Mouse (Mus musculus) forebrain, postnatal 0 days (tissue): ENCODE results near the gene Ppfia2. TPM values are rescaled to one million over a fixed set of nuclear protein-coding genes. Genes with fewer than 3 reads are reported as not detected.
A peak's percentile ranks its signal among the peaks of the same experiment; 100 is the strongest.

Source experiments
- ATAC-seq: fragments of 200-750 bp; cut with Nextera tagmentation; 2 replicates; pipeline ENCODE4 v1.8.0; 2017; ENCODE audit warnings: mild to moderate bottlenecking, moderate library complexity
- DNase-seq: peaks from one replicate; pipeline ENCODE4 v3.0.0-alpha.2; 2015
- H3K27ac ChIP-seq: fragments of 300-500 bp; sonication (generic); 2 replicates; pipeline ENCODE4 v1.5.1; 2014; ENCODE audit warnings: low read depth, mild to moderate bottlenecking, antibody characterized with exemption, low read length, moderate library complexity, mixed read lengths
- H3K27me3 ChIP-seq: fragments of 300-500 bp; sonication (generic); 2 replicates; pipeline ENCODE4 v1.6.1; 2014; ENCODE audit warnings: mild to moderate bottlenecking, low read length, mixed read lengths; ENCODE audit not compliant: insufficient read depth
- H3K36me3 ChIP-seq: fragments of 300-500 bp; sonication (generic); 2 replicates; pipeline ENCODE4 v1.6.1; 2014; ENCODE audit warnings: mild to moderate bottlenecking, moderate library complexity; ENCODE audit not compliant: insufficient read depth
- H3K4me1 ChIP-seq: fragments of 300-500 bp; sonication (generic); 2 replicates; pipeline ENCODE4 v1.6.1; 2014; ENCODE audit warnings: antibody characterized with exemption; ENCODE audit not compliant: insufficient read depth
- H3K4me2 ChIP-seq: fragments of 300-500 bp; sonication (generic); 2 replicates; pipeline ENCODE4 v1.6.1; 2014; ENCODE audit warnings: low read depth, mild to moderate bottlenecking, moderate library complexity
- H3K4me3 ChIP-seq: fragments of 300-500 bp; sonication (generic); 2 replicates; pipeline ENCODE4 v1.5.1; 2014; ENCODE audit warnings: low read depth, low read length, mixed read lengths
- H3K9ac ChIP-seq: fragments of 300-500 bp; sonication (generic); 2 replicates; pipeline ENCODE4 v1.6.1; 2014; ENCODE audit warnings: mild to moderate bottlenecking
- H3K9me3 ChIP-seq: fragments of 300-500 bp; sonication (generic); 2 replicates; pipeline ENCODE4 v1.6.1; 2016; ENCODE audit warnings: low read length
- CTCF ChIP-seq: sonication (generic); IDR thresholded peaks from 2 replicates; pipeline ENCODE4 v1.5.1; 2016; ENCODE audit warnings: antibody characterized with exemption, control low read depth, low read depth
- WGBS: fragments of 180-500 bp; shearing (Covaris S2); extraction: QIAGEN DNeasy Blood & Tissue Kit; methylation state at CpG from one replicate; pipeline ENCODE4 v1.1.7; 2014; 5-methylcytosine and 5-hydroxymethylcytosine counted together
- polyA plus RNA-seq: library from polyadenylated mRNA; unstranded; fragments of >200 nt; fragmentation: Nextera tagmentation; extraction: Ambion mirVana; gene quantifications from 2 replicates; pipeline ENCODE4 v1.2.1, GENCODE M21; 2015
- total RNA-seq: library from RNA; depleted of rRNA; stranded (reverse); fragments of >200 nt; gene quantifications from 2 replicates; pipeline ENCODE4 v1.2.3, GENCODE M21; 2014

Gene Ppfia2
- total and polyA plus RNA-seq, 2 experiments from 2014 or later, result 29.5 to 72.7 TPM

DNA sequence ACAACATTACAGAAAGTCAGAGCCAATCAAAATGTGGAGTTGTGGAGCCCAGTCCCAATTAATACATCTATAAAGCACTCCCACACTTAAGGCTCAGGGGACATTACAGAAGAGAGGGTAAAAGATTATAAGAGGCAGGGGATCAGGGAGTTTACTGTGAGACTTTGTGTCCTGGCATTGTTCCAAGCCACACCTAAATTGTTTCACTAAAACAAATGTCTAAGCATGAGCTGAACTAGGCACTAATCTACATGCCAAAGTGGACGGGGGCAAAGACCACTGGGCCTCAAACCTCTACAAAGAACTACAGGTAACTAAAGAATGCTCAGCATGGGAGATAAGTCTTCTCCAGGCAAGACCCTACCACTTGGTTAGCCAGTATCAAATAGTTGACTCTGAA is 148.1 kb downstream of the Ppfia2 start:
- no peak overlapping the region for H3K4me3 ChIP-seq
- H3K9me3 ChIP-seq, result no peaks in the 10 kb centered on the region
- no peak overlapping the region for H3K9ac ChIP-seq
- no peaks in the 10 kb centered on the region for H3K36me3 ChIP-seq
- no peak for DNase-seq
- WGBS, result 52% methylated on average over 1 of the region's 1 CpGs
- H3K27me3 ChIP-seq, result no peaks in the 10 kb centered on the region
- no peak overlapping the region for H3K4me2 ChIP-seq
- TF ChIP-seq CTCF, result no peak
- ATAC-seq, result no peak
- H3K4me1 ChIP-seq, result no peaks in the 10 kb centered on the region
- H3K27ac ChIP-seq, result no peak overlapping the region

DNA sequence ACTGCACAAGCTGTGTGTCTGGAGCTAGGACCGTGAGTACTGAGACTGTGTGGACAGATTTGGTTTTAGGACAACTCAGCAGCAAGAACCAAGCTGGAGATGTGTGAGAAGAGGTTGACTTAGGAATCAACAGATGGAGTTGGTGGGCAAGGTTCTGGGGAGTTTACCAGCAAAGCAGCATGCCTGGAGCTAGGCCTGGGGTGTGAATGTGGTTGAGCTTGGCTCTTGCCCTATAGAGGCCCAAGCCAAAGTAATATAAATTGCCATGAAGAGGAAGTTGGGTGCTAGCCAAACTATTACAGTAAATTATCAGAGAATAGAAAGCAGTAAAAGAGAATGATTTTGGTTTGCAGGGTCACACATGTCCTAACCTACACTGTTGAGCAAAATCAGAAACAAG is 150.8 kb downstream of the Ppfia2 start:
- DNase-seq (no peak), ATAC-seq (no peak)
- Histone ChIP-seq H3K9me3 (no peaks in the 10 kb centered on the region), H3K27me3 (no peaks in the 10 kb centered on the region), H3K4me3 (no peak overlapping the region), H3K4me2 (no peak overlapping the region), H3K9ac (no peak overlapping the region), H3K4me1 (no peaks in the 10 kb centered on the region), H3K36me3 (no peaks in the 10 kb centered on the region), H3K27ac (no peak overlapping the region)
- no peak for TF ChIP-seq CTCF
- WGBS, result 90% methylated on average over 1 of the region's 1 CpGs

DNA sequence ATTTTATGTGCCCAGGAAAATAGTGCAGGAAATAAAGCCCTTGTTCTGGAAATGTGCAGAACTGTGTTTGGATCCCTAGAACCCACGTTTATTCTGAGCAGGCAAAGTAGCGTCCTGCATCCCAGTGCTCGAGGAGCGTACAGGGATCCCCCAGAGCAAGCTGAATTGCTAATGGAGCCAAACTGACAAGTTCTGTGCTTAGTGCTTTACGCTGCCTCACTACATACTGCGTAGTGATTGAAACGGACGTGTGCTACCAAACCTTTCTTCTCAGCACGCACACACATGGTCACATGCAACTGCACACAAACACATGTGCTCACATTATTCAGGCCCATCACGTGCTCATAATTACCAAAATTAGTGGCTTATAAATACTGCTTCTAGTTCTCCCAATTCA is 153.2 kb downstream of the Ppfia2 start:
- Histone ChIP-seq H3K4me1 (no peaks in the 10 kb centered on the region), H3K36me3 (no peaks in the 10 kb centered on the region), H3K9ac (no peak overlapping the region), H3K4me2 (no peak overlapping the region), H3K4me3 (no peak overlapping the region), H3K9me3 (no peaks in the 10 kb centered on the region), H3K27ac (no peak overlapping the region), H3K27me3 (no peaks in the 10 kb centered on the region)
- WGBS, result 70% methylated on average over 10 of the region's 10 CpGs
- ATAC-seq (peak; percentile 29; the same call in 1 of the 2 replicates), DNase-seq (no peak)
- TF ChIP-seq CTCF, result no peak

DNA sequence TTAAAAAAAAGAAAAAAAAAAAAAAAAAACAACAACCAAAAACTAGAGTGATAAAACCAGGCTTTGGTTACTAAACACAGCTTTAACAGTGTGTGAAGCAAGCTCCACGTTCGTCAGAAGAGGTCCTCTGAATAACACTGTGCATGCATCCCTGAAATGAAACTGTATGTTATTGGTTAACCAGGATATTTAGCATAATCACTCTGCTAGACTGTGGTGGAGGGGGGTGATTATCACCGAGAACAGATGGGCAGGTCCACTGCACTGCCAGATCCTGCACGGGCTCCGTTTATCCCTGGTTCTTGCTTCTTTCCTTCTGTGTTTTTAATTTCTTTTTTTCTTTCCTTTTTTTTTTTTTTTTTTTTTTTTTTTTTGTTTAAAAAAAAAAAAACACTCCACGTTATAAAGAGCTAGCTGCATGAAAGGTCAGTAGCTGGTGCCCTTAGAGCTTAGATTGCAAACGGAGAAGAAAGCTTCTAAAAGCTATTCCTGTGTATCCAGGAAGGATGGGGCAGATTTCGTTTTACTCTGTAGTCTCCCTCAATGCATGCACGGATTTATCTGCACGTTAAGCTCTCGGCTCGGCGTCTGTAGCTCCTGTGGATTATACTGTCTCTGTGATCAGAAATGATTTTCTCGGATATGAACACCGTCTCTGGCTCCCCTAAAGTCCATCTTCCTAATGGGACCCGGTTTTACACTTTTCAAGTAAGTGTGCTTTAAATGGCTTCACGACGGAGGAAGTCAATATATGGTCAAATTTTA is 162.2 kb downstream of the Ppfia2 start:
- Histone ChIP-seq H3K4me1 (no peaks in the 10 kb centered on the region), H3K27me3 (no peaks in the 10 kb centered on the region), H3K4me3 (peak overlapping the region; percentile 36), H3K9ac (peak overlapping the region; percentile 41), H3K9me3 (no peaks in the 10 kb centered on the region), H3K27ac (no peak overlapping the region; the same call in 1 of the 2 replicates), H3K4me2 (peak overlapping the region; percentile 48), H3K36me3 (no peaks in the 10 kb centered on the region)
- ATAC-seq, result peak; percentile 96
- peak; percentile 74 for DNase-seq
- WGBS, result 18% methylated on average over 18 of the region's 18 CpGs
- TF ChIP-seq CTCF, result no peak

DNA sequence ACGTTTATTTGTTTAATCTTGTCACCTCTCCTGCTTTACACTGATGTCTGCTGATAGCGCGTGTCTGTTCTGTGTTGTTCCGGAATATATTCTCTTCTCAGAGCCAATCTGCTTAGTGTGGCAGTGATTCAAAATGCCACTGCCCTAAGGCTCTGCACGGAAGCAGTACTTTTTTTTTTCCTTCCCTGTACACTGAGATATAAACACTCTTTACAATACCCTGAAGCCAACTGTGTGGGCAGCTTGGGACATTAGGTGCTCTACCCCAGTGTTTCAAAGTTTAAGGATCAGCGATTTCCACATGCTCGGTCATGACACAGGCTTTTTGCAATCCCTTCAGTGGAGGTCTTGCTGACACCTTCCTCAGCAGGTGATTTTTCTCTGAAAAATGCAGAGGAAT is 163.8 kb downstream of the Ppfia2 start:
- no peak for ATAC-seq

DNA sequence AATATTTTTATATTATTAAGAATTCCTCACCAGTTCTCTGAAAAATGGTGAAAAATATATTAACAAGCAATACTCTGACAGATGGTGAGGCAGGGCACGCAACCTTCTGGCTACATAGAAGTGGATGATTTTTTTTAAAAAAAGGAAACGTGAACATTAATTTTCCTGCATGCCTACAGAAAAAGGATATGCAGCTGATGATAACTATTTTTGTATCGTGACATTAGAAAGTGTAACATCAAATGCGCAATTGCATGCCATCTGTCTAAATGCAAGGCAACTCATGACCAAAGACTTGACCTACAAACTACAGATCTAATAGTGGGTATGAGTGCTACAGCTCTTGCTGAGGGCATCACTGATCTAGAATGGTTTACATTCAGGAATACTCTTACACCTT is 182.1 kb downstream of the Ppfia2 start:
- TF ChIP-seq CTCF, result no peak
- Histone ChIP-seq H3K27me3 (no peaks in the 10 kb centered on the region), H3K36me3 (no peaks in the 10 kb centered on the region), H3K4me3 (no peak overlapping the region), H3K9ac (no peak overlapping the region), H3K4me1 (no peaks in the 10 kb centered on the region), H3K4me2 (no peak overlapping the region), H3K27ac (no peak overlapping the region), H3K9me3 (no peaks in the 10 kb centered on the region)
- 81% methylated on average over 4 of the region's 4 CpGs for WGBS
- ATAC-seq (no peak), DNase-seq (no peak)

More for the DNA sequence above, 163.8 kb downstream of the Ppfia2 start:
- H3K27ac ChIP-seq, result no peak overlapping the region
- DNase-seq, result peak; percentile 8
- H3K36me3 ChIP-seq, result no peaks in the 10 kb centered on the region
- H3K9me3 ChIP-seq, result no peaks in the 10 kb centered on the region
- TF ChIP-seq CTCF, result no peak
- peak overlapping the region; percentile 48; the same call in 1 of the 2 replicates for H3K4me2 ChIP-seq
- no peaks in the 10 kb centered on the region for H3K4me1 ChIP-seq
- H3K27me3 ChIP-seq, result no peaks in the 10 kb centered on the region
- H3K9ac ChIP-seq, result 0 out of 2 replicates have a peak overlapping the region, but pooled peaks have one; percentile 0
- WGBS, result 44% methylated on average over 7 of the region's 7 CpGs
- peak overlapping the region; percentile 21 for H3K4me3 ChIP-seq

DNA sequence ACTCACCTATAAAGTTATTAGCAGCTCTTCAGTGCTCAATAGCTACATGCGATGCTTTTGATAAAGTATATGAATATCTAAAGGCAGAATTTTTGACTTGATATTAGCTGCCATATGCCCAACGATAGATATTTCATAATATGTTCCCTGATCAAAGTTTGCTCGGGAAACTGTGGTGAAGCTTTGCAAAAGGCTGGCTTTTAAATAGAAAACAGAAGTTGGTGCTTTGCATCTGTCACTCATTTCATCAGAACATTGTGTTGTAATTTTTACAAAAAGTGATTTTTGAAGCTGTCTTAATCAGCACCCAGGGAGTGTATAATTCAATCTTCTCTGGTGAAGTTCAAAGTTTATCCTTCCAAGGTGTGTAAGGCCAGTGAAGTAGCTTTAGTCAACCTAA is 195.1 kb downstream of the Ppfia2 start:
- WGBS, result 79% methylated on average over 3 of the region's 3 CpGs
- Histone ChIP-seq H3K36me3 (no peaks in the 10 kb centered on the region), H3K4me2 (no peak overlapping the region)

More for the DNA sequence above, 195.1 kb downstream of the Ppfia2 start:
- Histone ChIP-seq H3K4me3 (no peak overlapping the region), H3K4me1 (no peaks in the 10 kb centered on the region), H3K9ac (no peak overlapping the region), H3K27me3 (no peaks in the 10 kb centered on the region), H3K27ac (no peak overlapping the region), H3K9me3 (no peaks in the 10 kb centered on the region)
- no peak for TF ChIP-seq CTCF
- DNase-seq (no peak), ATAC-seq (no peak)
